Mouse (Mus musculus) right cerebral cortex, postnatal 4 days (tissue): ENCODE data around the gene Rpl31.

Experiments
- DNase-seq: peaks from one replicate; pipeline ENCODE4 v3.0.0-alpha.2; 2022

Gene Rpl31

GRCm38 (mm10) chr1:39367601-39368266, at the start of gene Rpl31:
Rpl31 (plus strand) TSS chr1:39367842.
- peak; percentile 94 for DNase-seq

GRCm38 (mm10) chr1:39317935-39318334, 49.7 kb upstream of the Rpl31 start:
- no peak for DNase-seq

GRCm38 (mm10) chr1:39318870-39319269, 48.8 kb upstream of the Rpl31 start:
- DNase-seq, result no peak

GRCm38 (mm10) chr1:39321954-39322353, 45.7 kb upstream of the Rpl31 start:
- no peak for DNase-seq

GRCm38 (mm10) chr1:39325228-39325627, 42.4 kb upstream of the Rpl31 start:
- no peak for DNase-seq

GRCm38 (mm10) chr1:39327546-39327945, 40.1 kb upstream of the Rpl31 start:
- DNase-seq, result no peak

- no peak for DNase-seq
These were observed 36.6 kb upstream of the Rpl31 start for GRCm38 (mm10) chr1:39330857-39331594.

- no peak for DNase-seq
These were observed 35.2 kb upstream of the Rpl31 start for GRCm38 (mm10) chr1:39332456-39332855.

- DNase-seq, result no peak
These were observed 32.0 kb upstream of the Rpl31 start for GRCm38 (mm10) chr1:39335561-39336196.

- no peak for DNase-seq
These were observed 30.9 kb upstream of the Rpl31 start for GRCm38 (mm10) chr1:39336788-39337187.

- DNase-seq, result no peak
These were observed 28.8 kb upstream of the Rpl31 start for GRCm38 (mm10) chr1:39338831-39339230.

- DNase-seq, result no peak
These were observed 28.2 kb upstream of the Rpl31 start for GRCm38 (mm10) chr1:39339455-39339854.

GRCm38 (mm10) chr1:39340156-39340555, 27.5 kb upstream of the Rpl31 start:
- DNase-seq, result no peak

- DNase-seq, result no peak
These were observed 27.0 kb upstream of the Rpl31 start for GRCm38 (mm10) chr1:39340647-39341046.

- no peak for DNase-seq
These were observed 25.8 kb upstream of the Rpl31 start for GRCm38 (mm10) chr1:39341807-39342206.

- DNase-seq, result no peak
These were observed 24.4 kb upstream of the Rpl31 start for GRCm38 (mm10) chr1:39343242-39343641.

- DNase-seq, result peak; percentile 54
These were observed 22.6 kb upstream of the Rpl31 start for GRCm38 (mm10) chr1:39344981-39345600.

GRCm38 (mm10) chr1:39349001-39349400, 18.6 kb upstream of the Rpl31 start:
- DNase-seq, result no peak

GRCm38 (mm10) chr1:39349427-39349826, 18.2 kb upstream of the Rpl31 start:
- no peak for DNase-seq

- no peak for DNase-seq
These were observed 5.7 kb upstream of the Rpl31 start for GRCm38 (mm10) chr1:39361754-39362514.

GRCm38 (mm10) chr1:39362515-39362893, 5.1 kb upstream of the Rpl31 start:
- no peak for DNase-seq

- DNase-seq, result no peak
These were observed 2.1 kb upstream of the Rpl31 start for GRCm38 (mm10) chr1:39365562-39365961.

- DNase-seq, result no peak
These were observed 597 bp upstream of the Rpl31 start for GRCm38 (mm10) chr1:39367045-39367444.
